7 mouse cellular contexts compared by ENCODE assay signal in genomic region chr9:58247064-58247759, GRCm38 (mm10). TPM values are rescaled to one million over a fixed set of nuclear protein-coding genes. Genes with fewer than 3 reads are reported as not detected.
DNase-seq lines count a peak whose midpoint lies in the region; ATAC-seq and TF ChIP-seq lines count a peak whose summit lies in the region.

No protein-coding gene starts in this region.

- TF ChIP-seq EP300 in heart, adult 2 months (IDR thresholded peaks at IDR 0.05; ENCODE audit: insufficient read depth, low read depth, low read length) = 0 out of 2 replicates have a peak, but pooled peaks have one; percentile 57

- TF ChIP-seq CTCF in heart, adult 2 months (IDR thresholded peaks at IDR 0.05) = peak; percentile 89
- TF ChIP-seq CTCF in spleen, adult 2 months (IDR thresholded peaks at IDR 0.05; ENCODE audit: extremely low read depth, insufficient read depth, insufficient read length, insufficient replicate concordance) = peak; percentile 80; the same call in 1 of the 2 replicates

- peaks cover 42% of the 10 kb centered on the region for H3K4me1 ChIP-seq in embryonic facial prominence, embryonic 13.5 days
- peaks cover 14% of the 10 kb centered on the region for H3K4me1 ChIP-seq in heart, adult 2 months (ENCODE audit: control insufficient read depth, insufficient read depth, low read length)
- peaks cover 46% of the 10 kb centered on the region for H3K4me1 ChIP-seq in limb, embryonic 12.5 days (replicated peaks)
- peaks cover 6% of the 10 kb centered on the region; the same call in 1 of the 2 replicates for H3K4me1 ChIP-seq in midbrain, embryonic 14.5 days (ENCODE audit: control insufficient read depth, insufficient read depth, low read length)
- peaks cover 16% of the 10 kb centered on the region; the same call in 1 of the 2 replicates for H3K4me1 ChIP-seq in spleen, adult 2 months (ENCODE audit: control insufficient read depth, insufficient read depth, insufficient read length)

- intact Hi-C loops in heart, adult 2 months (cut with DNase I) = loop anchor here (1.0 kb wide), 1 partner anchor 33 kb away; no protein-coding TSS in a partner anchor

- DNase-seq in adrenal gland, postnatal 25 days = peak; percentile 85
- peak; percentile 84 to 87 for DNase-seq in heart, adult 2 months
- peak; percentile 74 to 81 for DNase-seq in kidney, adult 8-10 months
- peak; percentile 89 for DNase-seq in midbrain, embryonic 14.5 days
- peak; percentile 73 to 89 for DNase-seq in spleen, adult 2 months (ENCODE audit: low read depth in 1 of 2, low spot score in 2 of 2)

- H3K79me2 ChIP-seq in heart, adult 2 months (replicated peaks; ENCODE audit: control insufficient read depth, insufficient read depth, low read length) = peaks cover 1% of the 10 kb centered on the region

- H3K9ac ChIP-seq in embryonic facial prominence, embryonic 13.5 days = peak overlapping the region; percentile 72
- H3K9ac ChIP-seq in heart, adult 2 months (ENCODE audit: low read depth, low read length) = peak overlapping the region; percentile 73
- H3K9ac ChIP-seq in limb, embryonic 12.5 days (replicated peaks) = peak overlapping the region; percentile 57
- peak overlapping the region; percentile 39 for H3K9ac ChIP-seq in midbrain, embryonic 14.5 days (replicated peaks; ENCODE audit: low read length)

- peak overlapping the region; percentile 60 for H3K4me2 ChIP-seq in embryonic facial prominence, embryonic 13.5 days
- peak overlapping the region; percentile 76 for H3K4me2 ChIP-seq in limb, embryonic 12.5 days
- H3K4me2 ChIP-seq in midbrain, embryonic 14.5 days (ENCODE audit: low read length) = peak overlapping the region; percentile 44

- no peaks in the 10 kb centered on the region for H3K27me3 ChIP-seq in embryonic facial prominence, embryonic 13.5 days
- no peaks in the 10 kb centered on the region for H3K27me3 ChIP-seq in heart, adult 2 months (ENCODE audit: control insufficient read depth, insufficient read depth, low read length)
- H3K27me3 ChIP-seq in limb, embryonic 12.5 days = no peaks in the 10 kb centered on the region
- no peaks in the 10 kb centered on the region for H3K27me3 ChIP-seq in midbrain, embryonic 14.5 days (ENCODE audit: control insufficient read depth, insufficient read depth, low read length)
- no peaks in the 10 kb centered on the region for H3K27me3 ChIP-seq in spleen, adult 2 months (ENCODE audit: control insufficient read depth, insufficient read depth, low read length)

- no peak for TF ChIP-seq POLR2A in heart, adult 2 months (IDR thresholded peaks at IDR 0.05; ENCODE audit: insufficient read depth, low read depth, low read length)
- TF ChIP-seq POLR2A in spleen, adult 2 months (IDR thresholded peaks at IDR 0.05; ENCODE audit: low read depth, low read length) = peak; percentile 7; the same call in 1 of the 2 replicates

- 10% methylated on average over 25 of the region's 25 CpGs for WGBS in embryonic facial prominence, embryonic 13.5 days
- 5% methylated on average over 25 of the region's 25 CpGs for WGBS in heart, adult 2 months
- WGBS in limb, embryonic 12.5 days = 11% methylated on average over 25 of the region's 25 CpGs
- WGBS in midbrain, embryonic 14.5 days = 14% methylated on average over 25 of the region's 25 CpGs
- 6% methylated on average over 25 of the region's 25 CpGs for WGBS in spleen, adult 2 months

- H3K27ac ChIP-seq in embryonic facial prominence, embryonic 13.5 days = peak overlapping the region; percentile 60; the same call in 1 of the 2 replicates
- H3K27ac ChIP-seq in heart, adult 2 months = peak overlapping the region; percentile 24; the same call in 1 of the 2 replicates
- H3K27ac ChIP-seq in limb, embryonic 12.5 days = peak overlapping the region; percentile 71
- H3K27ac ChIP-seq in midbrain, embryonic 14.5 days (replicated peaks; ENCODE audit: low read depth, low read length) = peak overlapping the region; percentile 47; the same call in 1 of the 2 replicates
- H3K27ac ChIP-seq in spleen, adult 2 months (ENCODE audit: insufficient read depth, low read length) = peak overlapping the region; percentile 76

- H3K4me3 ChIP-seq in embryonic facial prominence, embryonic 13.5 days = peak overlapping the region; percentile 34
- H3K4me3 ChIP-seq in heart, adult 2 months = peak overlapping the region; percentile 30
- peak overlapping the region; percentile 28 for H3K4me3 ChIP-seq in limb, embryonic 12.5 days (replicated peaks)
- no peak overlapping the region for H3K4me3 ChIP-seq in midbrain, embryonic 14.5 days (replicated peaks; ENCODE audit: low read depth, low read length)
- H3K4me3 ChIP-seq in spleen, adult 2 months (ENCODE audit: extremely low read depth, insufficient read depth, insufficient read length) = peak overlapping the region; percentile 58

- no peaks in the 10 kb centered on the region for H3K9me3 ChIP-seq in embryonic facial prominence, embryonic 13.5 days
- no peaks in the 10 kb centered on the region for H3K9me3 ChIP-seq in limb, embryonic 12.5 days
- H3K9me3 ChIP-seq in midbrain, embryonic 14.5 days (ENCODE audit: control insufficient read depth, low read length) = no peaks in the 10 kb centered on the region

- H3K36me3 ChIP-seq in embryonic facial prominence, embryonic 13.5 days = 0 out of 2 replicates have a peak, but pooled peaks cover 3% of the 10 kb centered on the region
- peaks cover 11% of the 10 kb centered on the region for H3K36me3 ChIP-seq in heart, adult 2 months (ENCODE audit: control insufficient read depth, insufficient read depth, low read length)
- peaks cover 12% of the 10 kb centered on the region; the same call in 1 of the 2 replicates for H3K36me3 ChIP-seq in limb, embryonic 12.5 days
- H3K36me3 ChIP-seq in midbrain, embryonic 14.5 days (ENCODE audit: control insufficient read depth, insufficient read depth, low read length) = no peaks in the 10 kb centered on the region
- peaks cover 13% of the 10 kb centered on the region; the same call in 1 of the 2 replicates for H3K36me3 ChIP-seq in spleen, adult 2 months (ENCODE audit: control insufficient read depth, insufficient read depth, low read length)

- peak; percentile 76 for ATAC-seq in embryonic facial prominence, embryonic 13.5 days (ENCODE audit: insufficient number of reproducible peaks, insufficient read depth, low FRiP score, low TSS enrichment, low read depth)
- ATAC-seq in limb, embryonic 12.5 days (ENCODE audit: insufficient number of reproducible peaks, insufficient read depth, low FRiP score, low TSS enrichment, low read depth) = peak; percentile 49; the same call in 1 of the 2 replicates
- peak; percentile 31; the same call in 1 of the 2 replicates for ATAC-seq in midbrain, embryonic 14.5 days (ENCODE audit: low FRiP score, low TSS enrichment)

RNA-seq across cellular contexts. Expression of gene Pml, which starts 2.4 kb away (rescaled TPM):
- total RNA-seq in adrenal gland, postnatal 25 days (2021) = 23.6 and 35.1 TPM in 2 replicates
- 14.4 and 15.2 TPM in 2 replicates for polyA plus RNA-seq in embryonic facial prominence, embryonic 13.5 days (2015; fragmentation: Nextera tagmentation; extraction: Ambion mirVana)
- total RNA-seq in heart, adult 2 months (2021) = 1 to 10 TPM; 7.5 to 8.2 TPM
- 10.4 and 10.5 TPM in 2 replicates for polyA plus RNA-seq in heart, adult 2 months (2012; rRNA removed)
- polyA plus RNA-seq in limb, embryonic 12.5 days (2016; fragmentation: Nextera tagmentation; extraction: Ambion mirVana) = 16.1 and 18.4 TPM in 2 replicates
- 3.8 and 3.9 TPM in 2 replicates for polyA plus RNA-seq in midbrain, embryonic 14.5 days (2014; fragmentation: Nextera tagmentation; extraction: Ambion mirVana)
- polyA plus RNA-seq in spleen, adult 2 months (2012; rRNA removed) = 91.6 and 121 TPM in 2 replicates

RNA-seq across cellular contexts. Expression of gene Stoml1, which starts 5.8 kb away (rescaled TPM):
- 18.2 and 29.6 TPM in 2 replicates for total RNA-seq in adrenal gland, postnatal 25 days (2021)
- polyA plus RNA-seq in embryonic facial prominence, embryonic 13.5 days (2015; fragmentation: Nextera tagmentation; extraction: Ambion mirVana) = 43.1 and 45.0 TPM in 2 replicates
- total RNA-seq in heart, adult 2 months (2021) = 1 to 10 TPM; 9.2 to 9.6 TPM
- polyA plus RNA-seq in heart, adult 2 months (2012; rRNA removed) = 23.4 and 29.4 TPM in 2 replicates
- polyA plus RNA-seq in limb, embryonic 12.5 days (2016; fragmentation: Nextera tagmentation; extraction: Ambion mirVana) = 33.6 and 35.3 TPM in 2 replicates
- polyA plus RNA-seq in midbrain, embryonic 14.5 days (2014; fragmentation: Nextera tagmentation; extraction: Ambion mirVana) = 96.4 and 115 TPM in 2 replicates
- 55.5 and 63.5 TPM in 2 replicates for polyA plus RNA-seq in spleen, adult 2 months (2012; rRNA removed)

RNA-seq across cellular contexts. Expression of gene Islr2, which starts 43.1 kb away (rescaled TPM):
- 0.64 and 1.7 TPM in 2 replicates for total RNA-seq in adrenal gland, postnatal 25 days (2021)
- polyA plus RNA-seq in embryonic facial prominence, embryonic 13.5 days (2015; fragmentation: Nextera tagmentation; extraction: Ambion mirVana) = 0.76 and 1.4 TPM in 2 replicates
- total RNA-seq in heart, adult 2 months (2021) = under 1 TPM; 0.57 to 0.96 TPM
- 0.61 and 1.8 TPM in 2 replicates for polyA plus RNA-seq in heart, adult 2 months (2012; rRNA removed)
- polyA plus RNA-seq in limb, embryonic 12.5 days (2016; fragmentation: Nextera tagmentation; extraction: Ambion mirVana) = 1.4 and 1.8 TPM in 2 replicates
- 51.6 and 96.9 TPM in 2 replicates for polyA plus RNA-seq in midbrain, embryonic 14.5 days (2014; fragmentation: Nextera tagmentation; extraction: Ambion mirVana)
- 0.28 and 0.67 TPM in 2 replicates for polyA plus RNA-seq in spleen, adult 2 months (2012; rRNA removed)

RNA-seq across cellular contexts. Expression of gene Islr, which starts 43.1 kb away (rescaled TPM):
- 10.0 and 13.3 TPM in 2 replicates for total RNA-seq in adrenal gland, postnatal 25 days (2021)
- polyA plus RNA-seq in embryonic facial prominence, embryonic 13.5 days (2015; fragmentation: Nextera tagmentation; extraction: Ambion mirVana) = 75.6 and 79.6 TPM in 2 replicates
- total RNA-seq in heart, adult 2 months (2021) = 10 to 100 TPM; 19.1 to 29.8 TPM
- polyA plus RNA-seq in heart, adult 2 months (2012; rRNA removed) = 100.0 and 139 TPM in 2 replicates
- 109 and 120 TPM in 2 replicates for polyA plus RNA-seq in limb, embryonic 12.5 days (2016; fragmentation: Nextera tagmentation; extraction: Ambion mirVana)
- 2.4 and 16.6 TPM in 2 replicates for polyA plus RNA-seq in midbrain, embryonic 14.5 days (2014; fragmentation: Nextera tagmentation; extraction: Ambion mirVana)
- 21.9 and 27.7 TPM in 2 replicates for polyA plus RNA-seq in spleen, adult 2 months (2012; rRNA removed)

Comparison
In these comparisons a context has a peak if more than half of its experiments do, and no peak if none do; other contexts are left out.
1. H3K27ac ChIP-seq: peak in every context shown above with its lines; median percentile 76 in spleen, adult 2 months; 71 in limb, embryonic 12.5 days; 60 in embryonic facial prominence, embryonic 13.5 days; 47 in midbrain, embryonic 14.5 days; 24 in heart, adult 2 months.
2. RNA of gene Islr2, which starts 43.1 kb away (polyA plus RNA-seq): 51.6 to 96.9 TPM in midbrain, embryonic 14.5 days; 1.4 to 1.8 TPM in limb, embryonic 12.5 days, 0.76 to 1.4 TPM in embryonic facial prominence, embryonic 13.5 days, 0.61 to 1.8 TPM in heart, adult 2 months and 0.28 to 0.67 TPM in spleen, adult 2 months; every median in the first group is over 10 times any median in the second.
3. Peak in every context shown above with its lines, with median percentiles within 50 percentile points of each other: DNase-seq, ATAC-seq, H3K4me2 ChIP-seq and H3K9ac ChIP-seq.